Mouse (Mus musculus) forebrain, embryonic 11.5 days (tissue): ENCODE results near the gene Elf1. TPM values are rescaled to one million over a fixed set of nuclear protein-coding genes. Genes with fewer than 3 reads are reported as not detected.

Experiments used
- ATAC-seq: fragments of 200-750 bp; cut with Nextera tagmentation; replicated peaks from 2 replicates; pipeline ENCODE4 v1.8.0; 2017; ENCODE audit warnings: moderate TSS enrichment; ENCODE audit not compliant: low FRiP score
- DNase-seq: peaks from one replicate; pipeline ENCODE4 v3.0.0-alpha.2; 2017; ENCODE audit warnings: low spot score
- H3K27ac ChIP-seq: fragments of 300-500 bp; sonication (generic); 2 replicates; pipeline ENCODE4 v1.5.1; 2014; ENCODE audit warnings: low read depth, low read length
- H3K27me3 ChIP-seq: fragments of 300-500 bp; sonication (generic); 2 replicates; pipeline ENCODE4 v1.6.1; 2014; ENCODE audit warnings: mild to moderate bottlenecking, low read length, mixed read lengths; ENCODE audit not compliant: control insufficient read depth, insufficient read depth
- H3K36me3 ChIP-seq: fragments of 300-500 bp; sonication (generic); 2 replicates; pipeline ENCODE4 v1.6.1; 2014; ENCODE audit warnings: mild to moderate bottlenecking, low read length, moderate library complexity, mixed read lengths; ENCODE audit not compliant: control insufficient read depth, insufficient read depth
- H3K4me1 ChIP-seq: fragments of 300-500 bp; sonication (generic); replicated peaks from 2 replicates; pipeline ENCODE4 v1.6.1; 2014; ENCODE audit warnings: low read length, mixed read lengths; ENCODE audit not compliant: control insufficient read depth, insufficient read depth
- H3K4me2 ChIP-seq: fragments of 300-500 bp; sonication (generic); 2 replicates; pipeline ENCODE4 v1.6.1; 2014; ENCODE audit warnings: low read depth, mild to moderate bottlenecking, low read length, moderate library complexity, mixed read lengths; ENCODE audit not compliant: severe bottlenecking
- H3K4me3 ChIP-seq: fragments of 300-500 bp; sonication (generic); 2 replicates; pipeline ENCODE4 v1.5.1; 2014; ENCODE audit warnings: low read depth, low read length
- H3K9ac ChIP-seq: fragments of 300-500 bp; sonication (generic); 2 replicates; pipeline ENCODE4 v1.6.1; 2014; ENCODE audit warnings: low read length
- H3K9me3 ChIP-seq: fragments of 300-500 bp; sonication (generic); 2 replicates; pipeline ENCODE4 v1.6.1; 2016; ENCODE audit warnings: low read length, mixed read lengths; ENCODE audit not compliant: control insufficient read depth
- WGBS: fragments of 180-500 bp; shearing (Covaris S2); extraction: QIAGEN DNeasy Blood & Tissue Kit; methylation state at CpG from one replicate; pipeline ENCODE4 v1.1.7; 2014; 5-methylcytosine and 5-hydroxymethylcytosine counted together
- polyA plus RNA-seq: library from polyadenylated mRNA; unstranded; fragments of >200 nt; fragmentation: Nextera tagmentation; extraction: Ambion mirVana; gene quantifications from 2 replicates; pipeline ENCODE4 v1.2.1, GENCODE M21; 2014

Gene Elf1
- polyA plus RNA-seq, 1 experiment from 2014 or later: 7.6 TPM

DNA sequence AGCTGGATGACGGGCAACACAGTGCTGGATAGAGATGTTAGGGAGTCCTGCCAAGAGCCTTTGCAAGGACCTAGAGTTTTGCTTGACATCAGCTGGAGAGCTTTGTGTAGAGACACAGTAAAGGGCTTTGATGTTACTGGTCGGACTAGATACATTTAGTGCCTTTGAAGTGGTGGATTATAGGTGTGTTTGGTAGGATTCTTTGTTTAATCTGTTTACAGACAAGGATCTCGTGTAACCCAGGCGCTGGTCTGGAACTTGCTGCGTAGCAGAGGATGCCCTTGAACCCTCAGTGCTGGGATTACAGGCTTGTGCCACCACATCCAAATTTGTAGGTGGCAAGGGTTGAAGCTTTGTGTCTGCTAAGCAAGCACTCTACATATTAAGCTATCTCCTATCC is 113.1 kb downstream of the Elf1 start:
- WGBS: 88% methylated on average over 5 of the region's 5 CpGs
- Histone ChIP-seq H3K4me1 (no peaks in the 10 kb centered on the region), H3K4me2 (no peak overlapping the region), H3K27me3 (no peaks in the 10 kb centered on the region), H3K4me3 (no peak overlapping the region), H3K27ac (no peak overlapping the region), H3K9me3 (no peaks in the 10 kb centered on the region), H3K36me3 (no peaks in the 10 kb centered on the region; the same call in none of the 2 replicates), H3K9ac (no peak overlapping the region)
- ATAC-seq (no peak), DNase-seq (no peak)

GRCm38 (mm10) chr14:79596602-79597001 is 115.6 kb downstream of the Elf1 start:
- no peaks in the 10 kb centered on the region; the same call in none of the 2 replicates for H3K36me3 ChIP-seq
- no peak overlapping the region for H3K9ac ChIP-seq
- no peak overlapping the region for H3K4me3 ChIP-seq
- no peak overlapping the region for H3K4me2 ChIP-seq
- H3K9me3 ChIP-seq: no peaks in the 10 kb centered on the region
- no peak overlapping the region for H3K27ac ChIP-seq
- DNase-seq (no peak), ATAC-seq (no peak)
- WGBS: 85% methylated on average over 4 of the region's 4 CpGs
- H3K4me1 ChIP-seq: no peaks in the 10 kb centered on the region
- H3K27me3 ChIP-seq: no peaks in the 10 kb centered on the region

- H3K36me3 ChIP-seq: peaks cover 9% of the 10 kb centered on the region; the same call in 1 of the 2 replicates
- H3K4me2 ChIP-seq: no peak overlapping the region
- H3K27me3 ChIP-seq: no peaks in the 10 kb centered on the region
- H3K4me1 ChIP-seq: no peaks in the 10 kb centered on the region
- H3K9ac ChIP-seq: no peak overlapping the region
- no peak overlapping the region for H3K4me3 ChIP-seq
- 77% methylated on average over 2 of the region's 2 CpGs for WGBS
- no peak for DNase-seq
- H3K27ac ChIP-seq: no peak overlapping the region
- no peak for ATAC-seq
- no peaks in the 10 kb centered on the region for H3K9me3 ChIP-seq
Measured at GRCm38 (mm10) chr14:79605881-79606280, 124.9 kb downstream of the Elf1 start.

GRCm38 (mm10) chr14:79606392-79606791 is 125.4 kb downstream of the Elf1 start:
- no peaks in the 10 kb centered on the region for H3K27me3 ChIP-seq
- no peak overlapping the region for H3K4me2 ChIP-seq
- DNase-seq (no peak), ATAC-seq (no peak)
- H3K9ac ChIP-seq: no peak overlapping the region
- no peak overlapping the region for H3K4me3 ChIP-seq
- WGBS: 93% methylated on average over 6 of the region's 6 CpGs
- no peak overlapping the region for H3K27ac ChIP-seq
- no peaks in the 10 kb centered on the region for H3K9me3 ChIP-seq
- no peaks in the 10 kb centered on the region for H3K4me1 ChIP-seq
- H3K36me3 ChIP-seq: peaks cover 9% of the 10 kb centered on the region; the same call in 1 of the 2 replicates

- H3K27me3 ChIP-seq: no peaks in the 10 kb centered on the region
- no peak overlapping the region for H3K4me2 ChIP-seq
- WGBS: 95% methylated on average over 3 of the region's 3 CpGs
- H3K27ac ChIP-seq: no peak overlapping the region
- no peaks in the 10 kb centered on the region for H3K4me1 ChIP-seq
- ATAC-seq: no peak
- H3K36me3 ChIP-seq: peaks cover 9% of the 10 kb centered on the region; the same call in 1 of the 2 replicates
- no peaks in the 10 kb centered on the region for H3K9me3 ChIP-seq
- DNase-seq: no peak
- no peak overlapping the region for H3K9ac ChIP-seq
- no peak overlapping the region for H3K4me3 ChIP-seq
Measured at GRCm38 (mm10) chr14:79606867-79607266, 125.9 kb downstream of the Elf1 start.

GRCm38 (mm10) chr14:79607352-79607751 is 126.4 kb downstream of the Elf1 start:
- Histone ChIP-seq H3K4me1 (no peaks in the 10 kb centered on the region), H3K27ac (no peak overlapping the region), H3K9me3 (no peaks in the 10 kb centered on the region), H3K4me3 (no peak overlapping the region), H3K27me3 (no peaks in the 10 kb centered on the region), H3K9ac (no peak overlapping the region), H3K36me3 (peaks cover 9% of the 10 kb centered on the region; the same call in 1 of the 2 replicates), H3K4me2 (no peak overlapping the region)
- ATAC-seq (no peak), DNase-seq (no peak)
- WGBS: 90% methylated on average over 4 of the region's 4 CpGs

GRCm38 (mm10) chr14:79608286-79608685 is 127.3 kb downstream of the Elf1 start:
- H3K4me1 ChIP-seq: no peaks in the 10 kb centered on the region
- H3K36me3 ChIP-seq: peaks cover 9% of the 10 kb centered on the region; the same call in 1 of the 2 replicates
- no peak overlapping the region for H3K9ac ChIP-seq
- no peak overlapping the region for H3K4me2 ChIP-seq
- ATAC-seq: no peak
- WGBS: 95% methylated on average over 6 of the region's 6 CpGs
- H3K4me3 ChIP-seq: no peak overlapping the region
- H3K27me3 ChIP-seq: no peaks in the 10 kb centered on the region
- no peak overlapping the region for H3K27ac ChIP-seq
- H3K9me3 ChIP-seq: no peaks in the 10 kb centered on the region
- no peak for DNase-seq

DNA sequence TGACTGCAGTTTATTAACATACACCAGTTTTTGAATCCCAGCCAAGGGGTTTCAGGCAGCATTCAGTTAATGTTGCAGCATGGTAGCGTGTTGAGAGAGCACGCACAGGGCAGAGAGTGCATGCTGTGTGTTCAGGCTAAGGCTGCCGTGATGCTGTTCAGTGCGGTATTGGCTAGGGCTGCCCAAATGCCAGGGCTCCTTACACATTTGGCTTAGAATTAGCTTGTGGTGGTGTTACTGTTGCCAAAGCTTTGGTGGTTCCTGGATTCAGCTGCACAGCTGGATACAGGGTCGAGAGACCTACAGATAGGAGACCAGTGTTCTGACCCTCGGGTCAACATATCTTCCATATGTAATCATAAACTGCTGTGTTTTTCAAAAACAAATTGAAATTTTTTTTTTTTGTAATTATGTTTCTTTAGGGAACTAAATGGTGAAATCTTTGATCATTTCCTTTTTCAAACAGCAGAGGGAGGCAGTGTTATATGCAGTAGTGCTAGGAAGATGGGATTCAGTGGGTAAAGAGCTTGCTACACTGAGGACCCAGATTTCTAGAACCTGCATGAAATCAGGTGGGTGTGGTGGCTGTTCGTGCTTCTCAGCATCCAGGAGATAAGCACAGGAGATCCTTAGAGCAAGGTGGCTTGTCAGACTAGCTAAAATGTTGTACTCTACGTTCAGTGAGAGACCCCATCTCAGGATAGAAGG is 136.3 kb downstream of the Elf1 start:
- ATAC-seq (no peak), DNase-seq (no peak)
- Histone ChIP-seq H3K4me2 (no peak overlapping the region), H3K9ac (no peak overlapping the region), H3K36me3 (no peaks in the 10 kb centered on the region; the same call in 1 of the 2 replicates), H3K27me3 (no peaks in the 10 kb centered on the region), H3K4me3 (no peak overlapping the region), H3K9me3 (no peaks in the 10 kb centered on the region), H3K27ac (no peak overlapping the region), H3K4me1 (no peaks in the 10 kb centered on the region)
- 91% methylated on average over 8 of the region's 8 CpGs for WGBS

DNA sequence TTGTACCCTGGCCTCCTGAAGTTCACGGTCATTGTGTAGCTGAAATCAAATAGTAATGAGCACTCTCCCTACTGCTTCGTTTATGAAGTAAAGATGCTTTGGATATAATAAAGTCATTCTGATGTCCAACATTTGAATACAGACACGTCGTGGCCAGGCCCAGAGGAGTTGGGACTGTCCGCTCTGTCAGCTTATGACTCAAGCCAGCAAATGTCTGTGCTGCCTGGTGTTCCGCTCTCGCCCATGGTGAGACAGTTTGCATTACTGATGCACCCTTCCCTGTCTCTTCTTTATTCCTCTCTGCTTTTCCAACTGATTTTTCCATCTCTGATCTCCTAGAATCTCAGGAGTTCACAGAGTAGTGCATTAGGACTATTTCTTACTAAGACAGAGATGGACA is 138.8 kb downstream of the Elf1 start:
- Histone ChIP-seq H3K27me3 (no peaks in the 10 kb centered on the region), H3K36me3 (no peaks in the 10 kb centered on the region; the same call in 1 of the 2 replicates), H3K4me3 (no peak overlapping the region), H3K9me3 (no peaks in the 10 kb centered on the region), H3K4me2 (no peak overlapping the region), H3K4me1 (no peaks in the 10 kb centered on the region), H3K9ac (no peak overlapping the region), H3K27ac (no peak overlapping the region)
- DNase-seq (no peak), ATAC-seq (no peak)
- WGBS: 92% methylated on average over 7 of the region's 7 CpGs
